Mouse (Mus musculus) heart, adult 2 months (tissue): ENCODE measurements around the gene Phgdh. TPM values are rescaled to one million over a fixed set of nuclear protein-coding genes. Genes with fewer than 3 reads are reported as not detected.

Experiments
- DNase-seq, 2 experiments: peaks; one replicate each; pipeline ENCODE4 v3.0.0; 2021
- H3K27ac ChIP-seq: fragments of 200-600 bp; 2 replicates; pipeline ENCODE4 v1.8.1; 2022
- H3K27me3 ChIP-seq: fragments of 200-500 bp; 2 replicates; pipeline ENCODE4 v1.6.1; 2012; ENCODE audit warnings: mild to moderate bottlenecking, low read length, inconsistent platforms, mixed read lengths; ENCODE audit not compliant: control insufficient read depth, insufficient read depth
- H3K36me3 ChIP-seq: fragments of 200-500 bp; 2 replicates; pipeline ENCODE4 v1.6.1; 2012; ENCODE audit warnings: low read length, inconsistent platforms; ENCODE audit not compliant: control insufficient read depth, insufficient read depth
- H3K4me1 ChIP-seq: fragments of 200-500 bp; 2 replicates; pipeline ENCODE4 v1.6.1; 2011; ENCODE audit warnings: low read length; ENCODE audit not compliant: control insufficient read depth, insufficient read depth
- H3K4me3 ChIP-seq: fragments of 200-600 bp; 2 replicates; pipeline ENCODE4 v1.8.1; 2022
- H3K79me2 ChIP-seq: fragments of 200-500 bp; replicated peaks from 2 replicates; pipeline ENCODE4 v1.6.1; 2012; ENCODE audit warnings: mild to moderate bottlenecking, inconsistent platforms, low read length, moderate library complexity, mixed read lengths; ENCODE audit not compliant: control insufficient read depth, insufficient read depth
- H3K9ac ChIP-seq: fragments of 200-500 bp; 2 replicates; pipeline ENCODE4 v1.6.1; 2012; ENCODE audit warnings: low read depth, mild to moderate bottlenecking, control low read depth, inconsistent platforms, low read length, mixed read lengths
- CTCF ChIP-seq: fragments of 200-600 bp; IDR thresholded peaks from 2 replicates; pipeline ENCODE4 v1.8.1; 2022; ENCODE audit warnings: antibody characterized with exemption, mild to moderate bottlenecking, moderate library complexity
- EP300 ChIP-seq: fragments of 200-500 bp; IDR thresholded peaks from 2 replicates; pipeline ENCODE4 v1.6.1; 2011; ENCODE audit warnings: low read depth, low read length, control low read depth; ENCODE audit not compliant: insufficient read depth
- POLR2A ChIP-seq: fragments of 200-500 bp; IDR thresholded peaks from 2 replicates; pipeline ENCODE4 v1.6.1; 2011; ENCODE audit warnings: mild to moderate bottlenecking, low read depth, low read length, control low read depth; ENCODE audit not compliant: insufficient read depth
- WGBS: fragments of 180-500 bp; shearing (Covaris S2); methylation state at CpG from one replicate; pipeline ENCODE4 v1.1.7; 2018; 5-methylcytosine and 5-hydroxymethylcytosine counted together
- intact Hi-C: fragments of 180-260 bp; cut with DNase I; formaldehyde crosslinking; loops from one replicate; pipeline ENCODE4 v1.15.1; 2025
- polyA plus RNA-seq: library from polyadenylated mRNA; depleted of rRNA; stranded (reverse); fragments of >200 nt; gene quantifications from 2 replicates; pipeline ENCODE4 v1.2.3, GENCODE M21; 2012
- total RNA-seq, 2 experiments: library from RNA; stranded (reverse); gene quantifications; 2 replicates each; pipeline ENCODE4 v1.2.3; 2021

Phgdh gene
- total and polyA plus RNA-seq, 3 experiments: 1.5 to 4.5 (median 1.8) TPM

DNA sequence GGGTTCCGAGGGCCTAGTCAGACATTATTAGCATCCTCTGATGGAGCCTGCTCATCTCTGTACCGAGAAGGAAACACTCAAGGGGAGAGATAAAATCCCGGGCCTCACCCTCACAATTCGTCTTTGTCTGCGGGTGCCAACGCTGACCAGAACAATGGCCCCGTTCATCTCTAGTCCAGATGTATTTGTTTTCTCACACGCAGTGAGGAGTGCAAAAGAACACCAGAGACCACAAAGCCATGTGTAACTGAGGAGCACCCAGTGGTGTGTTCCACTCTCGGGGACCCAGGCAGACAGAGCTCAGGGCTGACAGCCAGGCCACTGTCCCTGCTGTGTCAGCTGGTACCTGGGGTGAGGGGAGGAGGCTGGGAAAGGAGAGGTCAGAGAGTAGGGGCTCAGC is 15.6 kb downstream of the Phgdh start:
- Histone ChIP-seq H3K4me3 (no peak overlapping the region), H3K9ac (no peak overlapping the region), H3K27ac (no peak overlapping the region), H3K79me2 (no peaks in the 10 kb centered on the region), H3K27me3 (no peaks in the 10 kb centered on the region), H3K4me1 (no peaks in the 10 kb centered on the region), H3K36me3 (no peaks in the 10 kb centered on the region)
- TF ChIP-seq EP300 (no peak), CTCF (no peak), POLR2A (no peak)
- no peak for DNase-seq
- WGBS: 57% methylated on average over 9 of the region's 9 CpGs
- intact Hi-C loops: no loop called here

DNA sequence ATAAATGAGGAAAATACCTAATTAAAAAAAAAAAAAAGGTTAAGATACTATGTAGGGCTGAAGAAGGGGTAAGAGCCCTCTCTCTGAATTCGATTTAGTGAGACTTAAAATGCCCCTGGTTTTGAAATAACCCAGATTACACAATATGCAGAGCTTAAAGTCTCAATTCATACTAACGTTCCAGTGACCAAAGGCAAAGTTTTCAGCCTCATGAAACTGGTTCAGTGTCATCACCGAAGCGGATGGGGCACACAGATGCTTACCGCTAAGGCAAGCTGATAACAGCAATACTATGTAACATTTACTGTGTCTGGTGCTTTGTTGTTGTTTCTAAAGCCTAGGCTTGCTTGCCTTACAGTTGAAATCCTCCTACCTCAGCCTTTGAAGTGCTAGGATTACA is 17.6 kb downstream of the Phgdh start:
- Histone ChIP-seq H3K36me3 (no peaks in the 10 kb centered on the region), H3K9ac (no peak overlapping the region), H3K79me2 (no peaks in the 10 kb centered on the region), H3K27ac (no peak overlapping the region), H3K4me3 (no peak overlapping the region), H3K4me1 (no peaks in the 10 kb centered on the region), H3K27me3 (no peaks in the 10 kb centered on the region)
- TF ChIP-seq EP300: no peak
- no peak for TF ChIP-seq POLR2A
- no peak for TF ChIP-seq CTCF
- no peak for DNase-seq
- WGBS: 93% methylated on average over 5 of the region's 5 CpGs
- intact Hi-C loops: no loop called here

GRCm38 (mm10) chr3:98319190-98319589 is 20.6 kb downstream of the Phgdh start:
- Histone ChIP-seq H3K79me2 (no peaks in the 10 kb centered on the region), H3K9ac (no peak overlapping the region), H3K27ac (no peak overlapping the region), H3K4me3 (no peak overlapping the region), H3K27me3 (no peaks in the 10 kb centered on the region), H3K4me1 (no peaks in the 10 kb centered on the region), H3K36me3 (no peaks in the 10 kb centered on the region)
- WGBS: 80% methylated on average over 2 of the region's 2 CpGs
- no peak for TF ChIP-seq POLR2A
- TF ChIP-seq CTCF: no peak
- TF ChIP-seq EP300: no peak
- no peak for DNase-seq
- intact Hi-C loops: no loop called here

DNA sequence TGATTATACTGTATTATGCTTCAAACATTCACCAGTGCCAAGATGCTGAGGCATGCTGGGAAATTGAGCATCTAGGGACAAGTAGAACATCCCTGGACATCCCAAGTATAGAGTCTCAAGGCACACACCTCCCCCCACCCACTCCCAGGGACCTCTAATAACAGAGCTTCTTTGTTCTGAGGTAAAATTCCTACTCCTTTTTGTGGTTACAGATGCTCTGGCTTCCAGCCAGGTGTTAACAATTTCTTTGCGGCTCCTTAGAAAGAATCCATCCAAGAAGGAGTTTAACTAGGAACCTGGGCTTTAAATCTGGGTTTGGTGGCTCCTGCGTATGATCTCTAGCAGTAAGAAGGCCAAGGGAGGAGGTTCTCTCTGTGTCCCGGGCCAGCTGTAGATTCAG is 22.6 kb downstream of the Phgdh start:
- H3K27me3 ChIP-seq: no peaks in the 10 kb centered on the region
- WGBS: 70% methylated on average over 3 of the region's 3 CpGs
- no peaks in the 10 kb centered on the region for H3K79me2 ChIP-seq
- H3K36me3 ChIP-seq: no peaks in the 10 kb centered on the region
- H3K27ac ChIP-seq: no peak overlapping the region
- no peak overlapping the region for H3K9ac ChIP-seq
- no peaks in the 10 kb centered on the region for H3K4me1 ChIP-seq
- H3K4me3 ChIP-seq: no peak overlapping the region
- intact Hi-C loops: no loop called here
- no peak for TF ChIP-seq CTCF
- no peak for TF ChIP-seq POLR2A
- no peak for TF ChIP-seq EP300
- no peak for DNase-seq

- H3K4me3 ChIP-seq: no peak overlapping the region
- 72% methylated on average over 2 of the region's 2 CpGs for WGBS
- H3K9ac ChIP-seq: no peak overlapping the region
- intact Hi-C loops: no loop called here
- no peaks in the 10 kb centered on the region for H3K36me3 ChIP-seq
- DNase-seq: no peak
- H3K27me3 ChIP-seq: no peaks in the 10 kb centered on the region
- TF ChIP-seq EP300 (no peak), CTCF (no peak)
- no peaks in the 10 kb centered on the region for H3K4me1 ChIP-seq
- no peak overlapping the region for H3K27ac ChIP-seq
- H3K79me2 ChIP-seq: no peaks in the 10 kb centered on the region
Measured at GRCm38 (mm10) chr3:98315181-98315580, 24.6 kb downstream of the Phgdh start.

GRCm38 (mm10) chr3:98313294-98314155 is 26.3 kb downstream of the Phgdh start:
- Histone ChIP-seq H3K4me1 (no peaks in the 10 kb centered on the region), H3K27me3 (no peaks in the 10 kb centered on the region), H3K79me2 (no peaks in the 10 kb centered on the region), H3K9ac (no peak overlapping the region), H3K36me3 (no peaks in the 10 kb centered on the region), H3K27ac (no peak overlapping the region), H3K4me3 (no peak overlapping the region)
- DNase-seq: no peak
- 67% methylated on average over 9 of the region's 9 CpGs for WGBS
- TF ChIP-seq EP300 (no peak), CTCF (no peak), POLR2A (no peak)
- intact Hi-C loops: loop anchor here (5.0 kb wide), 2 partner anchors 131 to 386 kb away; no protein-coding TSS in a partner anchor
